Mouse (Mus musculus) forebrain, embryonic 12.5 days (tissue): ENCODE measurements around the gene Il2ra. TPM values are rescaled to one million over a fixed set of nuclear protein-coding genes. Genes with fewer than 3 reads are reported as not detected.
"Not testable (repeated sequence)": the region's sequence is repeated elsewhere in the genome, so short reads cannot be mapped to it uniquely, and the experiment has no call there.

Source experiments
- ATAC-seq: fragments of 200-750 bp; cut with Nextera tagmentation; 2 replicates; pipeline ENCODE4 v1.8.0; 2017; ENCODE audit warnings: moderate TSS enrichment; ENCODE audit not compliant: low FRiP score
- H3K27ac ChIP-seq: fragments of 300-500 bp; sonication (generic); 2 replicates; pipeline ENCODE4 v1.5.1; 2016; ENCODE audit warnings: mild to moderate bottlenecking
- H3K27me3 ChIP-seq: fragments of 300-500 bp; sonication (generic); 2 replicates; pipeline ENCODE4 v1.6.1; 2016; ENCODE audit warnings: mild to moderate bottlenecking
- H3K36me3 ChIP-seq: fragments of 300-500 bp; sonication (generic); replicated peaks from 2 replicates; pipeline ENCODE4 v1.6.1; 2016; ENCODE audit warnings: mild to moderate bottlenecking
- H3K4me1 ChIP-seq: fragments of 300-500 bp; sonication (generic); 2 replicates; pipeline ENCODE4 v1.6.1; 2016
- H3K4me2 ChIP-seq: fragments of 300-500 bp; sonication (generic); 2 replicates; pipeline ENCODE4 v1.6.1; 2016; ENCODE audit warnings: mild to moderate bottlenecking, moderate library complexity
- H3K4me3 ChIP-seq: fragments of 300-500 bp; sonication (generic); replicated peaks from 2 replicates; pipeline ENCODE4 v1.5.1; 2016; ENCODE audit warnings: mild to moderate bottlenecking
- H3K9ac ChIP-seq: fragments of 300-500 bp; sonication (generic); 2 replicates; pipeline ENCODE4 v1.6.1; 2016; ENCODE audit warnings: mild to moderate bottlenecking
- H3K9me3 ChIP-seq: fragments of 300-500 bp; sonication (generic); 2 replicates; pipeline ENCODE4 v1.6.1; 2016
- WGBS: fragments of 180-500 bp; shearing (Covaris S2); methylation state at CpG from one replicate; pipeline ENCODE4 v1.1.7; 2016; 5-methylcytosine and 5-hydroxymethylcytosine counted together
- polyA plus RNA-seq: library from polyadenylated mRNA; unstranded; fragments of >200 nt; fragmentation: Nextera tagmentation; extraction: Ambion mirVana; gene quantifications from 2 replicates; pipeline ENCODE4 v1.2.1, GENCODE M21; 2016

Gene Il2ra
- not detected in 2 replicates for polyA plus RNA-seq

- Histone ChIP-seq H3K4me1 (no peaks in the 10 kb centered on the region), H3K9me3 (no peaks in the 10 kb centered on the region), H3K4me2 (no peak within 1 kb of the TSS), H3K9ac (no peak within 1 kb of the TSS), H3K36me3 (no peaks in the 10 kb centered on the region), H3K4me3 (no peak within 1 kb of the TSS), H3K27ac (no peak within 1 kb of the TSS), H3K27me3 (no peaks in the 10 kb centered on the region)
- no peak for ATAC-seq
- WGBS = 91% methylated on average over 3 of the region's 3 CpGs
These were observed at the start of gene Il2ra for GRCm38 (mm10) chr2:11642451-11642941. Gene Il2ra (plus strand): TSS chr2:11642807.

- Histone ChIP-seq H3K4me3 (no peak overlapping the region), H3K4me1 (peaks cover 3% of the 10 kb centered on the region), H3K36me3 (peaks cover 83% of the 10 kb centered on the region), H3K9ac (no peak overlapping the region), H3K27ac (no peak overlapping the region), H3K27me3 (no peaks in the 10 kb centered on the region), H3K9me3 (no peaks in the 10 kb centered on the region), H3K4me2 (no peak overlapping the region)
- 84% methylated on average over 2 of the region's 2 CpGs for WGBS
- ATAC-seq = no peak
These were observed 45.9 kb upstream of the Il2ra start for GRCm38 (mm10) chr2:11596690-11597089.

- no peak overlapping the region for H3K27ac ChIP-seq
- no peak for ATAC-seq
- H3K36me3 ChIP-seq = peaks cover 71% of the 10 kb centered on the region
- no peak overlapping the region for H3K4me2 ChIP-seq
- H3K9me3 ChIP-seq = no peaks in the 10 kb centered on the region
- H3K4me1 ChIP-seq = peaks cover 10% of the 10 kb centered on the region
- H3K27me3 ChIP-seq = no peaks in the 10 kb centered on the region
- no peak overlapping the region for H3K4me3 ChIP-seq
- no peak overlapping the region for H3K9ac ChIP-seq
- WGBS = 99% methylated on average over 7 of the region's 7 CpGs
These were observed 44.7 kb upstream of the Il2ra start for GRCm38 (mm10) chr2:11597906-11598305.

- H3K4me3 ChIP-seq = peak overlapping the region; percentile 94
- peak overlapping the region; percentile 96 for H3K9ac ChIP-seq
- H3K9me3 ChIP-seq = no peaks in the 10 kb centered on the region
- ATAC-seq = no peak
- H3K4me2 ChIP-seq = peak overlapping the region; percentile 89
- H3K4me1 ChIP-seq = peaks cover 10% of the 10 kb centered on the region
- H3K36me3 ChIP-seq = peaks cover 41% of the 10 kb centered on the region
- H3K27ac ChIP-seq = no peak overlapping the region
- no peaks in the 10 kb centered on the region for H3K27me3 ChIP-seq
- 77% methylated on average over 6 of the region's 6 CpGs for WGBS
These were observed 40.8 kb upstream of the Il2ra start for GRCm38 (mm10) chr2:11601795-11602194.

DNA sequence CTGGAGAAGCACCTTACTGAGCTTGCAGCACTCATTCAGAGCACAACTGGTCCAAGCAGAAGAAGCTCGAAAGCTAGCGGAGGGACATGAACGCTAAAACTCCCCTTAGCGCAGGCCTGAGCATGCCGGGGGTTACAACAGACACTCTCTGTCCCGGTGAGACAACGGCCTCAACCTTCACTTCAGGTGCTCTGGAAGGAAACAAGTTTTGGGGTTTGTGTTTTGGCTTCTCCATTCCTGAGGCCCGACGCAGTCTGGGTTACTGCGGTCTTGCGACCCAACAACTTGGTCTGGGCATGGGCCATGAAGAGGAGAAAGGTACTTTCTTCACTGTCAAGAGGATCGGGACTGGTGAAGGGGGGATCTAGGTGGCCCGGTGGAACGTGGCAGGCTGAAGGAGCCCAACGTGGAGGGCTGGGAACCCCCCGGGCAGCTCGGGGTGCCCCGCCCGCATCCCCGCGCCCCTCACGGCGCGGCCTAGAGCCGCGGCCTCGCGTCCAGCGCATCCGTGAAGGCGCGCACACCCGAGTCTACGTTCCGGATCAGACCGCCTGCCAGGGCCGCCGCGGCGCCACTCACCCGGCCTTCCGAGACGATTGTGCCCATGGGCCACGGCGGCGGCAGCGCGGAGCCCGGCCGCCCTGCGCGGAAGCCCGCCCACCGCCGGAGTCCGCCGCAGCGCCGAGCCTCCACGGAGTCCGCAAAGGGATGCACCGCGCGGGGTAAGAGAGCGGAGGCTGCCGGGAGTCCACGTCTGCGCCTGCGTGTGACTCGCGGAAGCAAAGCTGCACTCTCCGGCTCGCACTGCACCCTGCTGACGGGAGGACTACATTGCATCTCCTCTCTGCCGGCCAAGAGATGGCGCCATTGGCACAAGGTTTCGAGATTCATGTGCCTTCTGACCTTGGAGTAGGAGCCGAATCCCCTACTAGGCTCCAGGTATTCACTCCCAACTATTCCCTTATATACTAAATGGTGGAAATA is 39.8 kb upstream of the Il2ra start:
- Histone ChIP-seq H3K27me3 (no peaks in the 10 kb centered on the region), H3K4me3 (peak overlapping the region; percentile 94), H3K36me3 (peaks cover 31% of the 10 kb centered on the region), H3K27ac (peak overlapping the region; percentile 73), H3K9me3 (no peaks in the 10 kb centered on the region), H3K4me1 (peaks cover 10% of the 10 kb centered on the region), H3K4me2 (peak overlapping the region; percentile 89), H3K9ac (peak overlapping the region; percentile 96)
- WGBS = under 1% methylated on average over 75 of the region's 78 CpGs
- peak; percentile 99 for ATAC-seq

DNA sequence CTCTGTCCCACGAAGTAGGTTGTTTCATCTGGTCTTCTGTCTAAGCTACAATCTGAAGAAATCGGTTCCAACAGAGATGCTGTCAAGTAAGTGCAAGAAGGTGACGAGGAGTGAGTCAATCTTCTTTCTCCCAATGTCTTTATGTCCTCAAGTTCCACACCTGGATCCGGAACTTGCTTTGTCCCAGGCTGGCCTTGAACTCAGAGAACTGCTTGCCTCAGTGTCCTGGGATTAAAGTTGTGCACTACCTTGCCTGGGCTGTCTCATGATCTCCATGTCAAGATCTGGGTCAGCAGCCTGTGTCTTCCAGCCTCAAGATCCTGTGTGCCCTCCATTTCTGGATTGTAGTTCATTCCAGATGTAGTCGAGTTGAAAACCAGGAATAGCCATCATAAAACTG is 38.6 kb upstream of the Il2ra start, which contains the start of gene Rbm17:
Gene Rbm17 (minus strand): TSS at position 101 of the 400 bp plus-strand sequence.
- H3K36me3 ChIP-seq = peaks cover 18% of the 10 kb centered on the region
- H3K9ac ChIP-seq = peak within 1 kb of the TSS; percentile 96
- no peak for ATAC-seq
- H3K9me3 ChIP-seq = no peaks in the 10 kb centered on the region
- peak within 1 kb of the TSS; percentile 89 for H3K4me2 ChIP-seq
- H3K27ac ChIP-seq = peak within 1 kb of the TSS; percentile 73
- 87% methylated on average over 5 of the region's 5 CpGs for WGBS
- no peaks in the 10 kb centered on the region for H3K27me3 ChIP-seq
- peak within 1 kb of the TSS; percentile 94 for H3K4me3 ChIP-seq
- H3K4me1 ChIP-seq = peaks cover 10% of the 10 kb centered on the region

DNA sequence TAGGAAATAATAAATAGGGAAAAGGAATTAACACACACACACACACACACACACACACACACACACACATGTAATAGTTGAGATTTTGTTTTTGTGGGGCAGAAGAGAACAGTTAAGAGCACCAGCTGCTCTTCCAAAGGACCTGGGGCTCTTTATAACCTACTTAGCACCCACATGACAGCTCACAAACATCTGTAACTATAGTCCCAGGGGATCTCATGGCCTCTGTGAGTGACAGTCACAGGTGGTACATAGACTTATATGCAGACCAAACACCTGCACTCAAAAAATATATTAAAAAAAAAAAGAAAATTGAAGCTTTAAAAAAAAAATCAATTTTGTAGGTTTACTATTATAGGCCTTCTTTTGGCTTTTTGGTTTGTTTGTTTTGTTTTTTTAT is 37.7 kb upstream of the Il2ra start:
- H3K4me2 ChIP-seq = no peak overlapping the region
- ATAC-seq = no peak
- peaks cover 10% of the 10 kb centered on the region for H3K4me1 ChIP-seq
- H3K4me3 ChIP-seq = no peak overlapping the region
- no peaks in the 10 kb centered on the region for H3K27me3 ChIP-seq
- peaks cover 11% of the 10 kb centered on the region for H3K36me3 ChIP-seq
- no peaks in the 10 kb centered on the region for H3K9me3 ChIP-seq
- H3K9ac ChIP-seq = no peak overlapping the region
- no peak overlapping the region for H3K27ac ChIP-seq

GRCm38 (mm10) chr2:11606718-11607117 is 35.9 kb upstream of the Il2ra start:
- not testable (repeated sequence) for H3K4me2 ChIP-seq, H3K9me3 ChIP-seq, H3K9ac ChIP-seq, H3K4me1 ChIP-seq, H3K27ac ChIP-seq, ATAC-seq, H3K36me3 ChIP-seq, H3K27me3 ChIP-seq, H3K4me3 ChIP-seq
- 85% methylated on average over 4 of the region's 4 CpGs for WGBS

DNA sequence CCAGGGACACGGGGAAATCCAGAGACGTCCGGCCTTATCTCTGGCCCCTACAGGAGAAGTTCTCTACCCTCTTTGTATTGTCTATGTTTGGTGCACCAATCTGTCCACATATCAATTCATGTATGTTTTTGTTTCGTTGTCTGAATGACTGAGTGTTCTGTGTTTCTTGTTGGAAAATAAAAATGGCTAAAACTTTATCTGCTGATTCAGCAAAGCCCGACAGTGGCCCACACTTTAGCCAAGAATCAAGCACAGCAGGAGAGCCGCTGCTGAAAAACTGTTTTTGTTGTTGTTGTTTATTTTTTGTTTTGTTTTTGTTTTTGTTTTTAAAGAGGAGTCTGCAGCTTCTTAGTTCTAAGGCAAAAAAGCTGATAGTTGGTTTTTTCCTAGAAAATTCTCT is 29.7 kb upstream of the Il2ra start:
- not testable (repeated sequence) for H3K4me1 ChIP-seq, H3K4me3 ChIP-seq, H3K4me2 ChIP-seq, H3K27ac ChIP-seq, H3K9me3 ChIP-seq, ATAC-seq, H3K36me3 ChIP-seq, H3K27me3 ChIP-seq, H3K9ac ChIP-seq
- 89% methylated on average over 6 of the region's 6 CpGs for WGBS

GRCm38 (mm10) chr2:11616846-11617245 is 25.8 kb upstream of the Il2ra start:
- H3K27me3 ChIP-seq = no peaks in the 10 kb centered on the region
- ATAC-seq = no peak
- H3K4me1 ChIP-seq = no peaks in the 10 kb centered on the region
- H3K4me3 ChIP-seq = no peak overlapping the region
- H3K9me3 ChIP-seq = 0 out of 2 replicates have a peak, but pooled peaks cover 6% of the 10 kb centered on the region
- no peak overlapping the region for H3K27ac ChIP-seq
- WGBS = 93% methylated on average over 9 of the region's 9 CpGs
- H3K4me2 ChIP-seq = no peak overlapping the region
- no peaks in the 10 kb centered on the region for H3K36me3 ChIP-seq
- H3K9ac ChIP-seq = no peak overlapping the region

- H3K36me3 ChIP-seq = no peaks in the 10 kb centered on the region
- H3K27me3 ChIP-seq = no peaks in the 10 kb centered on the region
- H3K4me2 ChIP-seq = no peak overlapping the region
- H3K27ac ChIP-seq = no peak overlapping the region
- no peak overlapping the region for H3K9ac ChIP-seq
- H3K9me3 ChIP-seq = 0 out of 2 replicates have a peak, but pooled peaks cover 6% of the 10 kb centered on the region
- WGBS = 88% methylated on average over 2 of the region's 2 CpGs
- H3K4me3 ChIP-seq = no peak overlapping the region
- ATAC-seq = no peak
- no peaks in the 10 kb centered on the region for H3K4me1 ChIP-seq
These were observed 23.0 kb upstream of the Il2ra start for GRCm38 (mm10) chr2:11619598-11619997.

- ATAC-seq = no peak
- H3K27ac ChIP-seq = no peak overlapping the region
- no peak overlapping the region for H3K9ac ChIP-seq
- H3K27me3 ChIP-seq = no peaks in the 10 kb centered on the region
- no peaks in the 10 kb centered on the region for H3K36me3 ChIP-seq
- H3K4me2 ChIP-seq = no peak overlapping the region
- whole genome bisulfite sequencing = 92% methylated on average over 8 of the region's 8 CpGs
- H3K9me3 ChIP-seq = no peaks in the 10 kb centered on the region
- no peak overlapping the region for H3K4me3 ChIP-seq
- H3K4me1 ChIP-seq = no peaks in the 10 kb centered on the region
These were observed 19.4 kb upstream of the Il2ra start for GRCm38 (mm10) chr2:11623173-11623572.
